Comparison of ENCODE assay signal across 10 mouse cellular contexts in genomic region chr5:43947330-43947977, GRCm38 (mm10). TPM values are rescaled to one million over a fixed set of nuclear protein-coding genes. Genes with fewer than 3 reads are reported as not detected.
DNase-seq lines count a peak whose midpoint lies in the region; ATAC-seq lines count a peak whose summit lies in the region.
"Had no signal": no experiment of that assay in that cellular context is flagged by ENCODE, and none has a peak within 500 bp of the region (broad histone marks: within the 10 kb centered on the region; RNA-seq: fewer than 3 reads in every experiment).

No protein-coding gene starts in this region.

- intact Hi-C loops in left cerebral cortex, postnatal 25 days (cut with DNase I) = no loop called here

- peak overlapping the region in 1 of 2 experiments; percentile 41; a peak in 2 of 4 replicates for H3K4me3 ChIP-seq in heart, embryonic 14.5 days (ENCODE audit: control insufficient read depth in 1 of 2, insufficient read depth in 1 of 2, low read depth in 1 of 2, low read length in 2 of 2)
- peak overlapping the region; percentile 19; the same call in 1 of the 2 replicates for H3K4me3 ChIP-seq in hindbrain, embryonic 11.5 days (ENCODE audit: low read depth, low read length)

- DNase-seq in heart, adult 9 months (ENCODE audit: low spot score in 2 of 2) = no peak
- peak; percentile 26 for DNase-seq in T-cell, adult 2 months (ENCODE audit: low spot score)
- peak; percentile 4 for DNase-seq in hindbrain, embryonic 11.5 days (ENCODE audit: low spot score)
- DNase-seq in lung, postnatal 25 days (ENCODE audit: low spot score) = peak; percentile 8
- peak; percentile 31 for DNase-seq in thymus, postnatal 25 days
- DNase-seq in frontal cortex, postnatal 36 days (ENCODE audit: low spot score in 2 of 2) = no peak
- no peak for DNase-seq in left cerebral cortex, postnatal 25 days (ENCODE audit: low spot score in 2 of 2)

- H3K9ac ChIP-seq in heart, embryonic 14.5 days (ENCODE audit: low read length) = no peak overlapping the region; the same call in 1 of the 2 replicates
- H3K9ac ChIP-seq in hindbrain, embryonic 11.5 days (ENCODE audit: low read depth, low read length) = no peak overlapping the region

- peaks cover 7 to 10% of the 10 kb centered on the region in 2 experiments; a peak in 3 of 4 replicates for H3K4me1 ChIP-seq in heart, embryonic 14.5 days (ENCODE audit: control insufficient read depth in 2 of 2, insufficient read depth in 2 of 2, low read length in 2 of 2)
- H3K4me1 ChIP-seq in hindbrain, embryonic 11.5 days (replicated peaks; ENCODE audit: control insufficient read depth, insufficient read depth, low read length) = peaks cover 2% of the 10 kb centered on the region; the same call in 1 of the 2 replicates

- no peaks in the 10 kb centered on the region for H3K9me3 ChIP-seq in heart, embryonic 14.5 days (ENCODE audit: control insufficient read depth, low read length)
- no peaks in the 10 kb centered on the region for H3K9me3 ChIP-seq in hindbrain, embryonic 11.5 days (ENCODE audit: control insufficient read depth, low read length)
- H3K9me3 ChIP-seq: G1E had no signal

- H3K4me2 ChIP-seq in heart, embryonic 14.5 days (ENCODE audit: low read length) = peak overlapping the region; percentile 81
- peak overlapping the region; percentile 60 for H3K4me2 ChIP-seq in hindbrain, embryonic 11.5 days (replicated peaks; ENCODE audit: low read depth, low read length)

- no peaks in the 10 kb centered on the region; the same call in 1 of the 2 replicates for H3K27me3 ChIP-seq in heart, embryonic 14.5 days (ENCODE audit: control insufficient read depth, insufficient read depth, low read length)
- no peaks in the 10 kb centered on the region for H3K27me3 ChIP-seq in hindbrain, embryonic 11.5 days (ENCODE audit: control insufficient read depth, insufficient read depth, low read length)

- H3K36me3 ChIP-seq in heart, embryonic 14.5 days (ENCODE audit: control insufficient read depth, insufficient read depth, low read length) = no peaks in the 10 kb centered on the region
- no peaks in the 10 kb centered on the region for H3K36me3 ChIP-seq in hindbrain, embryonic 11.5 days (ENCODE audit: control insufficient read depth, insufficient read depth, low read length)
- H3K36me3 ChIP-seq: G1E had no signal

- no peak overlapping the region for H3K27ac ChIP-seq in heart, embryonic 14.5 days (replicated peaks in 1 of 2; ENCODE audit: control insufficient read depth in 1 of 2, insufficient read depth in 1 of 2, low read depth in 2 of 2, low read length in 2 of 2)
- H3K27ac ChIP-seq in hindbrain, embryonic 11.5 days (ENCODE audit: low read depth, low read length) = no peak overlapping the region

- 49% methylated on average over 9 of the region's 9 CpGs for WGBS in heart, embryonic 14.5 days
- 46% methylated on average over 9 of the region's 9 CpGs for WGBS in hindbrain, embryonic 11.5 days

- ATAC-seq in heart, embryonic 14.5 days (ENCODE audit: insufficient number of reproducible peaks, insufficient read depth, low FRiP score, low read depth) = no peak
- no peak for ATAC-seq in hindbrain, embryonic 11.5 days (ENCODE audit: low FRiP score)

RNA-seq across cellular contexts. Expression of gene Fgfbp1, which starts 34.1 kb away (rescaled TPM):
- 0.27 and 0.35 TPM in 2 replicates for polyA plus RNA-seq in heart, embryonic 14.5 days (2014; fragmentation: Nextera tagmentation; extraction: Ambion mirVana)
- polyA plus RNA-seq in hindbrain, embryonic 11.5 days (2014; fragmentation: Nextera tagmentation; extraction: Ambion mirVana) = 1.8 and 3.4 TPM in 2 replicates
- 1 to 10 TPM; 2.8 to 6.9 TPM for total RNA-seq in left cerebral cortex, postnatal 25 days (2021)
- polyA plus RNA-seq: G1E, macrophage had no signal

RNA-seq across cellular contexts. Expression of gene Gm7879, which starts 34.5 kb away (rescaled TPM):
- 0.35 TPM in 1 of 2 replicates, not detected in the other for polyA plus RNA-seq in heart, embryonic 14.5 days (2014; fragmentation: Nextera tagmentation; extraction: Ambion mirVana)
- polyA plus RNA-seq in hindbrain, embryonic 11.5 days (2014; fragmentation: Nextera tagmentation; extraction: Ambion mirVana) = 0.71 and 0.80 TPM in 2 replicates
- total RNA-seq in left cerebral cortex, postnatal 25 days (2021) = 10 to 100 TPM in 1 of 2 experiments, 1 to 10 TPM in 1; 6.8 to 11.1 TPM
- polyA plus RNA-seq: G1E, macrophage had no signal

Comparison
In these comparisons a context has a peak if more than half of its experiments do, and no peak if none do; other contexts are left out.
1. DNase-seq: peak in T-cell, adult 2 months (single experiment), hindbrain, embryonic 11.5 days (single experiment), lung, postnatal 25 days (single experiment) and thymus, postnatal 25 days (single experiment); none in heart, adult 9 months (0 of 2), frontal cortex, postnatal 36 days (0 of 2) and left cerebral cortex, postnatal 25 days (0 of 2).